Mouse (Mus musculus): ENCODE results near the gene Pard6b.
"Not testable (repeated sequence)": the region's sequence is repeated elsewhere in the genome, so short reads cannot be mapped to it uniquely, and the experiment has no call there.

The Pard6b gene

DNA sequence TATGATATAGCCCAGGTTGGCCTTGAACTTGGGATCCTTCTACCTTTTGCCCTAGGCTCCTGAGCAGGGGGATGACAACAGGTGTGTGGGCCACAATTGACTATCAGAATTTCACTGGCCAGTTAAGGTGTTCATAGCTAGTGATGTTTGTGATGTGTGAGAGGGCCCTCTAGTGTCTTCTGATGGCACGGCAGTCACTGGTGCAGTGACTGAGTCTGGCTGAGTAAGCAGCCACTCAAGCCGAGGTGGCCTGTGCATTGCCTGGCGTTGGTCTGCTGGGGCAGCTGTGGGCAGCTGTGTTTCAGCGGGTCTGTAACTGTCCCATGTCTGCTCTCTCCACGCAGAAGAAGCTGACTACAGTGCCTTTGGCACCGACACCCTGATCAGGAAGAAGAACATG lies 17.2 kb downstream of the Pard6b start:
- peak; percentile 38 for DNase-seq (ENCODE audit: low read depth, low spot score)

DNA sequence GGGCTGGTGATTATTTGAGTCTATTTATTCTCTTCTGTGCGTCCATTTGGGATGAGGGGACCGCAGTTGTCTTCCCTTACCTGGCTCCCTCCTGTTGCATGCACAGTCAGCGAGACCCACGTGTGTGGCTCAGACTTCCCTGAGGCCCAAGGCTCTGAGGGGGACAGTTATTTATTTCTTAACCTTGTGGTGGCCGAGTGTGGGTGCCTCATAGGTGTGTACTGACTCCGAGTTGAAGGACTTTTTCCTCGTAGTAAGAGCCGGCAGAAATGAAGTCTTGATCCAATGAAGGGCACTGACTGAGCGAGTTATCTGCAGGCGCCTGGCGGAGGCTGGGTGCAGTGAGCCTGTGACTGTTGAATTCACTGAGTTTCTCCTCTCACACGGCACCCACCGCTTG lies 19.2 kb downstream of the Pard6b start:
- no peak for DNase-seq (ENCODE audit: low read depth, low spot score)

DNA sequence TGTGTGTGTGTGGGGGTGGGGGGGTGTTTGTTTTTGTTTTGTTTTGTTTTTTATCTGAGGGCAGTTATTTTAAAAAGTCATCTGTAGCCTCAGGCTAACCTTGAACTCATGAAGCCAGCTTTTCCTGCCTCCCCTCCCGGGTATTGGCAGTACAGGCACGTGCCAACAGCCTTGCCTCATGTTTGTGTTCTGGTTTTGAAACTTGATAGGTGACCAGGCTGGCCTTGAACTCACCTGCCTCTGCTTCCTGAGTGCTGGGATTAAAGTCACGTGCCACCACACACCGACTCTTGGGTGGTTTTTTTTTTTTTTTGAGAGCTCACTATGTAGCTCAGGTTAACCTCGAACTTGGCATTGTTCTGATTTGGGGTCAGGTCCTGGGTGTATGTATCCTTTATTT lies 21.0 kb downstream of the Pard6b start:
- DNase-seq (ENCODE audit: low read depth, low spot score) = no peak

DNA sequence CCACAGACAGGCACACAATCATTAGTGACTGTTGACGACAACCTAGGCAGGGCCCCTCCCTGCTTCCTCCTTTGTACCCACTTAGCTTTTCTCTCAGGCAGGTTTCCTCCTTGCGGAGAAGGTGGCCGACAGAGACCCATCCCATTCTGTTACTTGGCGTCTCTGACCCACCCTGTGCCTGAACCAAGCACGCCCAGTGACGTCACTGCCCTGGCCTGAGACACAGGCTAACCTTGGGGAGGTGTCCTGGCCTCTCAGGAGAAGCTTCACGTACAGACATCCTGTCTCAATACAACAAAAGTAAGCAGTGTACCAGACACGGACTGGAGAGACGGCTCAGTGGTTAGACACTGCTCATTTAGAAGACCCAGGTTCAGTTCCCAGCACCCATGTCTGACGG lies 22.5 kb downstream of the Pard6b start:
- DNase-seq (ENCODE audit: low read depth, low spot score) = no peak

DNA sequence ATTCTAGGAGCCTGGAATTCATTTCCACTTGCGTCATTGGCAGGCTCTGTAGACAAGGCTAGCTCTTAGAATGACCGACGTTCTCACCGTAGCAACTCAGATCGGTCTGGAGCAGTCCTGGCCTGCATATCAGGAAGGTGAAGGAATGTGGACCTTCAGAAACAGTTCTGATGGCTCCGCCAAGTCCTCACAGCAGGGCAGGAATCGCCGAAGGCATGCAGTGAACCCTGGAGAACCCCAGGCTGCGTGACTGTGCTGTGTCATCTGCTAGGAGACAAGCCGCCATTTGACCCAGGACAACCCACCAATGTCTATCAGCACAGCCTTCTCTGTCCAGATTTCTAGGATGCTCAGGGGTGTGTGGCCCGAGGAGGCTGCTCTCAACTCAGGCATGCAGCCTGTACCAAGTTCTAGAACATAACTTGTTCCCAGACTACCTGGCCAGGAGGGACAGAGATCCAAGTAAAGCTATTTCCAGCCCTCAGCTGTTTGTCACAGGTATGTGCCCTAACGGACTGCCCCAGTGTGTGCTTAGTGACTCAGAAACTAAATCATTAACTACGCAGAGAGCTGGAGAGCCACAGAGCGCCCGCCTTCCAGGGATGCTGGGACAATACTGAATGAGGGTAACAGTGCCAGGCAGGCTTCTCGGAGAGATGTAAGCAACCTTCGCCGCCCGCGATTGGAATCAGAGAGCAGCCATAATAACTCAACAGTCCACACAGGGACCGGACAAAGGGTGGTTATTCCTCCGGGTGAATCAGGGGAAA lies 23.8 kb downstream of the Pard6b start:
- no peak for DNase-seq (ENCODE audit: low read depth, low spot score)

DNA sequence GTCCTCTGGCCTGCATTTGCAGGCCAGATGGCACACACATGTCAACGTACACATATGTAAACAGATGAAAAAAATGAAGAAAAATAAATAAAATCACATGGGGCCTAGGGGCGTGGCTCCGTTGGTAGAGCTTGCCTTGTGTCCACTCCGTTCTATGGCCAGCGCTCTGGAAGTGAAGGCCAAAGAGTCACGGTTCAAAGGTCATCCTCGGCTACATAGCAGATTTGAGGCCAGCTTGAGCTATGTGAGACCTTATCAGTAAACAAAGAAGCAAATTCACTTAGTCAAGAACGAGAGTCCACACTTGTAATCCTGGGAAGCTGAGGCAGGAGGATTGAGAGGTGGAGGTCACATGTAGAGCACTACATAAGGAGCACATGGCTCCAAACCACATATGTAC lies 24.5 kb downstream of the Pard6b start:
- no peak for DNase-seq (ENCODE audit: low read depth, low spot score)

DNA sequence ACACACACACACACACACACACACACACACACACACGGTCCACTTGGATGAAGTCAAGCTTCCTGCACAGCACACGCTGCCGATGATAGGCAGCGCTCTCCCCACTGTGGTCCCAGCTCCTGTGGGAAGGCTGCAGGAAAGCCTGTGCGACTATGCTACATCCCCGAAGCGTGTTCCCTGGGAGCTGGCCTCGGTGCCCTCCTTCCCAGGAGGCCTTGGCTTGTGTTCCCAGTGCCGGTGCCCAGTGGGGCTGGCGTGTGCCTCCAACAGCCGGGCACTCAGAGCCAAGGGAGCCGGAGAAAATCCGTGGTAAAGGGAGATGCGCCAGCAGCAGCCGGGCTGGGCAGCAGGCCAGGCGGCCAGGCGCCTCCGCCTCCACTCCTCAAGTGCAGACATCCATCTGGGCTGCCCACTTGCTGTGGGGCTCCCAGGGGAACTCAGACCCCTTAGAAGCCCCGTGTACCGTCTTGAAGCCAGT lies 25.9 kb downstream of the Pard6b start:
- peak; percentile 77 for DNase-seq (ENCODE audit: low read depth, low spot score)

DNA sequence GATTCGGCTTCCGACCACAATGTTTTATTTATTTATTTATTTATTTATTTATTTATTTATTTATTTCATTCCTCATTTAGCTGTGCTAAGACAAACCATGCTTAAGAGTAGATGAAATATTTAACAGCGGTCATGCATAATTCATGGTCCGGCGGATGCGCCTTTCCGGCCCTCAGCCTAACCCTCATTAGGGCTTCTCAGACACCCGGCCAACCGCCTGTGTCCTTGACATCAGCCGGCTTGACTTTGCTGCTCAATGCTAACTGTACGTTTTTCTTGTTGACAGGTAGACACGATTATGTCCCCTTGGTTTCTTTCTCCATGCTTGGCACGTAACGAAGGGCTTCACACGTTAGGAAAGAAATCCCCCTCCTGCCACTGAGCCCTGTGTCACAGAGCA lies 26.6 kb downstream of the Pard6b start:
- DNase-seq (ENCODE audit: low read depth, low spot score) = no peak

DNA sequence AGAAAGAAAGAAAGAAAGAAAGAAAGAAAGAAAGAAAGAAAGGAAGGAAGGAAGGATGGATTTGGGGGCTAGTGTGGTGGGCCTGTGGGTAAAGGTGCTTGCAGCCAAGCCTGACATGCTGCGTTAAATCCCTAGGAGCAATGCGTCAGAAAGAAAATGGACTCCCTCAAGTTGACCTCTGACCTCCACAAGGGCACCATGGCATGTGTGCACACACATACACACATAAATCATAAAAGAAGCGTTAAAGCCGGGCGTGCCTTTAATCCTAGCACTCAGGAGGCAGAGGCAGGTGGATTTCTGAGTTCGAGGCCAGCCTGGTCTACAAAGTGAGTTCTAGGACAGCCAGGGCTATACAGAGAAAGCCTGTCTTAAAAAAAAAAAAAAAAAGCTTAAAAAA lies 27.1 kb downstream of the Pard6b start:
- DNase-seq (ENCODE audit: low read depth, low spot score) = not testable (repeated sequence)

DNA sequence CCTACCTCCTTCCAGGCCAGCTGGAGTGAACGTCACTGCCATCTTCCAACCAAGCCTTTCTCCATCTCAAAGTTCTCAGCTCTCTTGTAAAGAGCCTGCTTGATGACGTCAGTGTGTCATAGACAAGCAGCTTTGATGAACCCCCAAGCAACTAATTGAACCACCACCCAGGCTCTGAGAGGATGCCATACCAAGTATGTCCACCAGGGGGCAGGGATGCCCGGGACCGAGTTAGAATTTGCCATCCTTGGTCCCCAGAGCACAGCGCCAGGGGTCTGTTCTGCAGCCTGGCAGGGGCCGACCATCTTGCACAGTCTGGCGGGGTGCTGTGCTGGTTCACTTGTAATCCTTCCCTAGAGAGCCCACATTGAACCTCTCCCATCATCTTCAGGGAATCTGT lies 31.1 kb downstream of the Pard6b start:
- DNase-seq (ENCODE audit: low read depth, low spot score) = peak; percentile 8

DNA sequence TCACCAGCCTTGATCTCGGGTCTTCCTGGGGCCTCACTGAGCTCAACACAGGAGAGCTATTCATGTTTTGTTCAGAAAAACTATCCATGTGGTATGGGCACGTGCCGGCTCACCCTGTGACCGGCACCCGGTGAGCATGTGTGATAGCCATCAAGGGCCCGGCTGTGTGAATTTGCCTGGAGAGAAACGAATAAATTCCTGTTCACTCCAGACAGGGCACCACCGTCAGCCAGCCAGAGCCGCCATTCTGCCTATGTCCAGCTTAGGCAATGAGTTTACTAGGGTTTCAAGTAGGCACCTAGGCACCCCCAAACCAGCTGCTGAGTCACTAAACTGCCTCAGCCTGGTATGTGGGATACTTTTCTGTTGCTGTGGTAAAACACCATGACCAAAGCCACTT lies 32.5 kb downstream of the Pard6b start:
- no peak for DNase-seq (ENCODE audit: low read depth, low spot score)

DNA sequence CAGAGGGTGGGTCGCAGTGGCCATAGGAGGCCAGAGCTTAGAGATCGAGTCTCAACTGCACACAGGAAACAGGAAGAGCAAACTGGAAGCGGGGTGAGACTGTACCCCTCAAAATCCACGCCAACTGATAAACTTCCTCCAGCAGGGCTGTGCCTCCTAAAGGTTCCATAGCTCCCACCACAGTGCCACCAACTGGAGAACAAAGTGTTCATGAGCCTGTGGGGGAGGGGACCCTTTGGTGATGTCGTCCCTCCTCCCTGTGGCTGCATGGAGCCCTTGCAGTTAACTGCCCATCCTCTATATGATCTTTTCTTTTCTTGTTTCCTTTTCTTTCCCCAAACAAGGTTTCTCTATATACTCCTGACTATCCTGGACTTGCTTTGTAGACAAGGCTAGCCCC lies 32.9 kb downstream of the Pard6b start:
- no peak for DNase-seq (ENCODE audit: low read depth, low spot score)

DNA sequence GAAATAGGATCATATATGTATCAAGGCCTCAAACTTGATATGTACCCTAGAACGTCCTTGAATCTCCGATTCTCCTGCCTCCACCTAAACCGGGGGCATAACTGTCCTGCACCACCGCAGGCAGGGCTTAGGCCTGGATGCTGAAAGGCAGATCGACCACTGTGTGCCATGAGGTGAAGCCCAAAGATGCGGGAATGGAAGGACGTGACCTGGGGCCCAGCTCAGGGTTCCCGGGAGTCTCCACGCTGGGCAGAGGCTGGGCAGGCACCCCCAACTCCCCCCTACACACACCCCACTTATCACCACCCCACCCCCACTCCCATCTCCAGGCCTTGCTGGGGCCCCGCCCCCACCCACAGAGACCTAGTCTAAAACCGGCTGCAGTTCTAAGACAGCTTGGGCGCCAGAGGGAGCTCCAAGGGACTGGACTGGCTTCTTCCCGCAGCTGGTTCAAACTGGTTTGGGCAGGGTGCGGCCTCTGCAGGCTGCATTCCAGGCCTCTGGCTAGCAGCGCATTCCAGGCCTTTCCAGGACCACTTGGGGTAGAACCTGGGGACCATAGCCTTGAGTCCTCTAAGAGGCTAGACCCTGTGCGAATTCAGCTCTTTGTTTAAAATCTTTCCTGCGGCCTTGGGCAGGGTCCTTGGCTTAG lies 34.0 kb downstream of the Pard6b start:
- DNase-seq (ENCODE audit: low read depth, low spot score) = peak; percentile 26

DNA sequence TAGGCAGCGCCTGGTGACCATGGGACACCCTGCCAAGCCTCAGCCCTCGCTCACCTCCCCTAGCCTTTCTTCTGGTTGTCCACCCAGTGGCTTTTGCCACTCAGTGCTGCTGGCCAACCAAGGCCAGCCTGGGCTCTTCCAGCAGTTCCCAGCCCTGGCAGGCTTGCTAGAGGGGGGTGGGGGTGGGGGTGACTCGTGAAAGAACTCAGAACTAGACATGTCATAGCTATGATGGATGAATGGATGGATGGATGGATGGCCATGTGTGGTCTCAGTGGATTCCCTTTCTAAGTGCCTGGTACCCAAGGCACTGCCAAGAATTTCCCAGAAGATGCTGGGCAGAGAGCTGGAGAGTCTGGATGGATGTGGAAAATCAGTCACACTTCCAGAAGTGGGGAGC lies 35.0 kb downstream of the Pard6b start:
- DNase-seq (ENCODE audit: low read depth, low spot score) = no peak

DNA sequence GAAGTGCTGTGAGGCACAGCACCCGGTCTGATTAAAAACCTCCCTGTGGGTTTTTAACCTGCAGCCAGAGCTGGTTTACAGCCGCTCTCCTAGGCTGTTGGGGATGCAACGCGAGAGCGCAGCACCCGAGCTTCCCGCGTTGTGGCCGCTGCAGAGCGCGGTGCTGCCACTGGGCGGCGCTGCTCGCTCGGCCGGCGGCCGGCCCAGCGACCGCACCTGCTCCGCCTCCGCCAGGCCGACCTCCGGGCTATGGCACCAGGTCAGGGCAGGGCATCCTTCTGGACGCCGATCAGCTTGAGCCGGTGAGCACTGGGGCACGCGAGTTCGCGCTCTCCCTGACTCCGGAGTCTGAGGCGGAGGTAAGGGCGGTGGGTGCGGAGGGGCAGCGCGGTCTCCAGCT lies 36.3 kb downstream of the Pard6b start:
- DNase-seq (ENCODE audit: low read depth, low spot score) = no peak

DNA sequence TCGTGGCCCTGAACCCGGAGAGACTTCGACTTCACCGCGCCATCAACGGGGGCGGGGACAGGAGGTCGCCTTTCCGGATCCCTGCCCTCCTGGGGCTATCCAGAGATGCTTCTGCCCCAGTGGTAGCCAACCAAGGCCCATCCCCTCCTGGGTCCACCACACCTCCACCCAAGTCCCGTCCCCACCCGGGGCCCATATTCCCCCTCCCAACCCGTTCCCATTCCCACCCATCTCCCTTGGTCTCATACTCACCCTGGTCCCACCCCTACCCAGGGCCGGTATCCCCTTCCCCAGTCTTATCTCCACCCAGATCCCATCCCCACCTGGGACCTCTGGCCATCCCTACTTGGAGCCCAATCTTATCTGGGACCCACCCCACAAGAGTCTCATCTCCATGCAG lies 36.7 kb downstream of the Pard6b start:
- DNase-seq (ENCODE audit: low read depth, low spot score) = no peak

DNA sequence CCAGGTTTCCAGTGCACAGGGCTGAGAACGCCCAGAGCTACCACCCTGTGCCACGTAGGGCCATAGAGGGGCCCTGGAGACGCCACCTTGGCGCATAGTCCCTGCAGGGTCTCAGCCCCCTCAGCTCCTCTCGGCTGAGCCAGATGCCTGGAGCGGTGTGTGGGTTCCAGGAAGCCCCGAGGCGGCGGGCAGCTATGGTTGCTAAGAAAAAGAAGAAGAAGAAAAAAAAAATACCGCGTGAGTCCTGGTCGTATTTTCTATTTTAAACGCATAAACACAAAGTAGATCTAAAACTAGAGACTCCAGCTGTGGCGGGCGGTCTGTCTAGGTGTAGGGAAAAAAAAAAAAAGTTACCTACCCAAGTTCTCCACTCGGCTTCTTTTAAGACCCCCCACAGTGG lies 37.2 kb downstream of the Pard6b start:
- no peak for DNase-seq (ENCODE audit: low read depth, low spot score)

DNA sequence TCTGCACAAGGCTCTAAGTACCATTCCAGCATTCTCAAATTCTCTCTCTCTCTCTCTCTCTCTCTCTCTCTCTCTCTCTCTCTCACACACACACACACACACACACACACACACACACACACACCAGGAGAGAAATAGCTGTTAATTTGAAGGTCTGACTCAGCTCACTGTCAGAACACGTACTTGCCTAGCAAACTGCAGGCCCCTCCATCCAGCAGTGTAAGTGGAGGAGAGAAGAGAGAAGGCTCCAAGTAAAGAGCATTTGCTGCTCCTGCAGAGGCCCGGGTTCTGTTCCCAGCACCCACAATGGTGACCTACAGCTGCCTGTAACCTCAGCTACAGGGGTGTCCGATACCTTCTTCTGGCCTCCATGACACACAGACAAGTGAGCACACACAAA lies 37.7 kb downstream of the Pard6b start:
- no peak for DNase-seq (ENCODE audit: low read depth, low spot score)

DNA sequence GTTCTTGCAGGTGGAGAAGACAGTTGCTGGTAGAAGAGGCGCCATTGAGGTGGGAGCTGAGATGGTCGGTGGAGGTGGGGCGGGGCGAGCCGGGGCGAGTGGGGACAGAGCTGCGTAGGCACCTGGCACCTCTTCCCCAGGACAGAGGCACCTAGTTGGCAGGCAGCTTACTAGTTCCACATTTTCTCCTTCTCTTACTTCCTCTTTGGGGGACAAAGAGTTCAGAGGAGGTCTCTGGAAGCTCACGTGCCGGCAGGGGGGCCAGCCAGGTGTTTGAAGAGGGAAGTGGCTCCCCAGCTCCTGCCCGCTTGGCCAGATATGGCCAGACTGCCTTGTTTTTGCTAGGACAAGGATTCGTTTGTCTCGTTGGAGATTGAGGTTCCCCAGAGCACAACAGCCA lies 38.3 kb downstream of the Pard6b start:
- no peak for DNase-seq (ENCODE audit: low read depth, low spot score)

DNA sequence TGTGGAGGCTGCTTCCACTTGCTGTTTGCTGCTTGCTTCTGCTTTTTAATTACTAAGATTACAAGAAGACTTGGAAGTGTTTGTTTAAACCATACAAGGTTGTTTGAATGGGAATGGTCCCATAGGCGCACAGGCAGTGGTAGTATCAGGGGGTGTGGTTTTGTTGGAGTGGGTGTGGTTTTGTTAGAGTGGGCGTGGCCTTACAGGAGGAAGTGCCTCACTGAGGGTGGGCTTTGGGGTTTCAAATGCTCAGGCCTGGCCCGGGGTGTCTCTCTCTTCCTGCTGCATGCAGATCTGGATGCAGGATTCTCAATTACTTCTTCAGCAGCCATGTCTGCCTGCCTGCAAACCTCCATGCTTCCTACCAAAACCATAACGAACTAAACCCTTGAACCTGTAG lies 40.1 kb downstream of the Pard6b start:
- no peak for DNase-seq (ENCODE audit: low read depth, low spot score)

DNA sequence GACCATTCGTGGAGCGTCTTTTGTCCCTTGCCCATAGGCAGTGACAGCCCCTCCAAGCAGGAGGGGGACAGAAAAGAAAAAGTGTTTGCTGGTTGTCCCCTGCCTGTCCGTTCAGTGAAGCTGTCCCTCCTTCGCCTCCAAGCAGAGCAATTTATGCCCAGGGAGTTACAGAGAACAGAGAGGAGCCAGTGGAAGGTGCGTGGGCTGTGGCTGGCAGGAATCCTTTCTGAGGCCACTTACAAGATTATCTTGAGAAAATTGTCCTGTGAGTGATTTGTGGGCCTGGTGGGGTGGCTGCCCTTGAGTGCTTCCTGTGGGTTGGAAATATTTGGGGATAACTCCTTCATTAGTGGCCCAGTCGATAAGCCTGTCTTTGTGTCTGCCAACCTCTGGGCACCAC lies 42.8 kb downstream of the Pard6b start:
- no peak for DNase-seq (ENCODE audit: low read depth, low spot score)

DNA sequence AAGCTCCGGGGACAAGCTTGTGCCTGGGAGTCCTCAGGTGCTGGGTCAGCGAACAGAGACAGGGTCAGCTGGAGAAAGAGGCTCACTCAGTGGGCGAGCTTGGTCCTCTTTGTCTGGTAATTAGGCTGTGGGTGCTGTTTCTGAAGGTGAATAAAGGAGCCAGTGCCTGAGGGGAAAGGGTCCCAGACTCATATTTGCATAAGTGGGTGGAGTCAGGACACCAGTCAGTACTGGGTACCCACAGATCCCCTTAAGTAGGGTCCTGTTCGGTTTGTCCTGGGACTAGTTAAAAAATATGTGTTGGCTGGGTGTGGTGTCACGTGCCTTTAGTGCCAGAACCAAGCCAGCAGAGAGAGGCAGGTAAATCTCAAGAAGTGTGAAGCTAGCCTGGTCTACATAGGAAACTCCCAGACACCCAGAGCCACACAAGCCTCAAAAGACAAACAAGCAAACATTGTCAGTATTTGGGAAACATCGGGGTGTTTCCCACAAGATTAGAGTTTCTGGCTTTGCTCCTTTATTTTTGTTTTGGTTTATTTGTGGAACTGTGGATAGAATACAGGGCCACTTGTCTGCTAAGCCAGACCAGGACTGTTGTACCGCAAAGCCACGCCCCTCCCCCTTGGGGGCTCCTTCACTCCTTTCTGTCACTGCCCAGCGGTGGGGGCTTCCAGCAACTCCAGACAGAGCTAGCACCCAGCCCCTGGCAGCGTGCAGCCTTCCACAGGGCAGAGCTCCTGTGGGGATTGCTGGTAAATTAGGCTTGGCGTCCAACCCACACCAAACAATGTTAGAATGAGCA lies 44.7 kb downstream of the Pard6b start:
- no peak for DNase-seq (ENCODE audit: low read depth, low spot score)

DNA sequence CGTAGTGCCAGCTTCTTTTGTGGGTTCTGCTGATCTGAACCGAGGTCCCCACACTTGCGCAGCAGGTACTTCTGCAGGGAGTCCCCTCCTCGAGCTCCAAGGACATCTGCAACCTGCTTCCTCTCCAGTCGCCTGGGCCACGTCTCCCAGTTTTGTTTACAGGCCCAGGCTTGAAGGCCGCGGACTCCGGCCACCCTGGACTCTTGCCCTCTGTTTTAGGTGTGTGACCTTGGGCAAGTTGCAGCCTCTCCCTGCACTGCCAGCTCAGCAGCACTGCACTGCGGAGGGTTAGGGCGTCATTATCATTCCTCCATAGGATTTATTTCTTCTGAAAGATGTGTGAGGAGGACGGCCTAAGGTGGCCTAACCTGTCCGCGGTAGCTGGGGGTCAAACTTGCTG lies 47.0 kb downstream of the Pard6b start:
- DNase-seq (ENCODE audit: low read depth, low spot score) = no peak

Measured in skeletal muscle tissue, adult 2 months (tissue).